Comparison of ENCODE assay signal across 26 mouse cellular contexts in genomic region chr9:89917431-89917830, GRCm38 (mm10). TPM values are rescaled to one million over a fixed set of nuclear protein-coding genes. Genes with fewer than 3 reads are reported as not detected.
A peak's percentile ranks its signal among the peaks of the same experiment; 100 is the strongest.
DNase-seq lines count a peak whose midpoint lies in the region; ATAC-seq and TF ChIP-seq lines count a peak whose summit lies in the region.
"Had no signal": no experiment of that assay in that cellular context is flagged by ENCODE, and none has a peak within 500 bp of the region (broad histone marks: within the 10 kb centered on the region; RNA-seq: fewer than 3 reads in every experiment).

No protein-coding gene starts in this region.

- TF ChIP-seq CTCF in liver, adult 2 months (IDR thresholded peaks at IDR 0.05; ENCODE audit: low read depth, low read length) = peak; percentile 40; the same call in 1 of the 2 replicates
- peak; percentile 7 to 48; a peak in 2 of 4 replicates for TF ChIP-seq CTCF in CH12.LX (conservative IDR thresholded peaks at IDR 0.05 in 1 of 2, IDR thresholded peaks at IDR 0.05 in 1 of 2; ENCODE audit: low read depth in 2 of 2, low read length in 2 of 2)

- TF ChIP-seq EP300 in CH12.LX (IDR thresholded peaks at IDR 0.05; ENCODE audit: low read length) = no peak

- ATAC-seq in liver, embryonic 11.5 days (replicated peaks; ENCODE audit: low FRiP score) = no peak
- ATAC-seq: CD4-positive, CD25-positive, alpha-beta regulatory T cell, adult 4 months; forebrain, embryonic 14.5 days; midbrain, embryonic 16.5 days had no signal

- TF ChIP-seq RAD21 in CH12.LX (IDR thresholded peaks at IDR 0.05; ENCODE audit: low read depth, low read length) = peak; percentile 27

- dilution Hi-C loops in CH12.LX (cut with MboI; ENCODE audit: extremely low pct_ligation_motif_present, extremely low pct_unique_long_range_greater_than_20kb, low sequenced_read_pairs) = no loop called here

- WGBS in liver, adult 2 months = 49% methylated on average over 1 of the region's 1 CpGs
- WGBS in liver, embryonic 11.5 days = 62% methylated on average over 1 of the region's 1 CpGs

- H3K4me2 ChIP-seq in liver, embryonic 11.5 days = no peak overlapping the region
- no peak overlapping the region for H3K4me2 ChIP-seq in CH12.LX (ENCODE audit: insufficient read depth, low read depth, poor library complexity, severe bottlenecking)
- H3K4me2 ChIP-seq: embryonic facial prominence, embryonic 15.5 days; hindbrain, embryonic 15.5 days; limb, embryonic 12.5 days had no signal

- no peak overlapping the region for H3K4me3 ChIP-seq in liver, adult 2 months (ENCODE audit: insufficient read depth, low read depth, low read length)
- H3K4me3 ChIP-seq in liver, embryonic 11.5 days (ENCODE audit: low read depth, low read length) = no peak overlapping the region
- H3K4me3 ChIP-seq in CH12.LX (replicated peaks in 1 of 3; ENCODE audit: low read depth in 2 of 3, low read length in 2 of 3, poor library complexity in 1 of 3) = no peak overlapping the region
- H3K4me3 ChIP-seq: embryonic facial prominence, embryonic 15.5 days; gastrocnemius, adult 2 months; heart, embryonic 10.5 days; hindbrain, embryonic 15.5 days; limb, embryonic 12.5 days had no signal

- H3K27ac ChIP-seq in liver, adult 2 months (replicated peaks; ENCODE audit: insufficient read depth, low read depth, low read length) = no peak overlapping the region
- no peak overlapping the region for H3K27ac ChIP-seq in liver, embryonic 11.5 days (ENCODE audit: low read depth, low read length)
- no peak overlapping the region for H3K27ac ChIP-seq in CH12.LX (ENCODE audit: insufficient read depth, low read depth)
- H3K27ac ChIP-seq: embryonic facial prominence, embryonic 15.5 days; gastrocnemius, adult 2 months; heart, embryonic 10.5 days; hindbrain, embryonic 15.5 days; limb, embryonic 12.5 days had no signal

- in situ Hi-C loops in CH12.LX (cut with MboI; ENCODE audit: low pct_ligation_motif_present, low pct_unique_long_range_greater_than_20kb, low sequenced_read_pairs) = loop anchor here (10.0 kb wide), 1 partner anchor 53 kb away; no protein-coding TSS in a partner anchor

- no peaks in the 10 kb centered on the region for H3K36me3 ChIP-seq in liver, adult 2 months (ENCODE audit: control insufficient read depth, insufficient read depth, low read length)
- H3K36me3 ChIP-seq in liver, embryonic 11.5 days (ENCODE audit: control insufficient read depth, insufficient read depth, low read length) = no peaks in the 10 kb centered on the region
- no peaks in the 10 kb centered on the region for H3K36me3 ChIP-seq in CH12.LX (replicated peaks in 1 of 2; ENCODE audit: control insufficient read depth in 1 of 2, insufficient read depth in 1 of 2, low read length in 1 of 2)
- no peaks in the 10 kb centered on the region for H3K36me3 ChIP-seq in splenic B cell, adult 2 months (ENCODE audit: control insufficient read depth, insufficient read depth, low read length, poor library complexity, severe bottlenecking)
- H3K36me3 ChIP-seq: embryonic facial prominence, embryonic 15.5 days; heart, embryonic 10.5 days; hindbrain, embryonic 15.5 days; limb, embryonic 12.5 days had no signal

- no peaks in the 10 kb centered on the region for H3K27me3 ChIP-seq in liver, adult 2 months (ENCODE audit: control insufficient read depth, insufficient read depth, low read length)
- peaks cover 5% of the 10 kb centered on the region; the same call in 1 of the 2 replicates for H3K27me3 ChIP-seq in liver, embryonic 11.5 days (replicated peaks; ENCODE audit: control insufficient read depth, insufficient read depth, low read length)
- H3K27me3 ChIP-seq in CH12.LX (replicated peaks) = peaks cover 6% of the 10 kb centered on the region
- H3K27me3 ChIP-seq in splenic B cell, adult 2 months (ENCODE audit: control insufficient read depth, insufficient read depth, low read length, poor library complexity, severe bottlenecking) = no peaks in the 10 kb centered on the region

- no peaks in the 10 kb centered on the region for H3K9me3 ChIP-seq in liver, embryonic 11.5 days (ENCODE audit: control insufficient read depth, low read length)
- H3K9me3 ChIP-seq in CH12.LX (replicated peaks; ENCODE audit: low read length) = no peaks in the 10 kb centered on the region
- H3K9me3 ChIP-seq: embryonic facial prominence, embryonic 15.5 days; heart, embryonic 10.5 days; hindbrain, embryonic 15.5 days; limb, embryonic 12.5 days had no signal

- peak; percentile 41 for DNase-seq in adrenal gland, adult 2 months
- no peak for DNase-seq in adrenal gland, postnatal 4 days (ENCODE audit: low spot score in 2 of 2)
- DNase-seq in liver, adult 2 months (ENCODE audit: extremely low read depth, low read depth, low spot score) = peak; percentile 86
- DNase-seq in liver, embryonic 11.5 days (ENCODE audit: low spot score) = no peak
- no peak for DNase-seq in CH12.LX (ENCODE audit: extremely low read depth)
- peak; percentile 30 for DNase-seq in splenic B cell, adult 2 months (ENCODE audit: low read depth, low spot score)
- DNase-seq in cerebellum, postnatal 14 days = no peak
- DNase-seq: adrenal gland, postnatal 14 days; cerebellum, adult 8-10 months; gastrocnemius, adult 2 months; kidney, adult 9 months; kidney, postnatal 14 days; lung, postnatal 36 days; right cerebral cortex, adult 18-20 months; right cerebral cortex, postnatal 4 days; thymus, adult 2 months; thymus, postnatal 4 days had no signal

- TF ChIP-seq POLR2A in liver, adult 2 months (IDR thresholded peaks at IDR 0.05; ENCODE audit: extremely low read depth, insufficient read depth, low read length) = no peak
- no peak for TF ChIP-seq POLR2A in CH12.LX (IDR thresholded peaks at IDR 0.05; ENCODE audit: low read depth, low read length)

- no peak overlapping the region for H3K9ac ChIP-seq in liver, adult 2 months (ENCODE audit: low read depth, low read length)
- H3K9ac ChIP-seq in liver, embryonic 11.5 days (ENCODE audit: low read depth, low read length) = no peak overlapping the region
- H3K9ac ChIP-seq in CH12.LX (ENCODE audit: insufficient read depth, low read depth) = no peak overlapping the region
- H3K9ac ChIP-seq: embryonic facial prominence, embryonic 15.5 days; hindbrain, embryonic 15.5 days; limb, embryonic 12.5 days had no signal

- no peaks in the 10 kb centered on the region for H3K79me2 ChIP-seq in liver, adult 2 months (ENCODE audit: control insufficient read depth, insufficient read depth, low read length)
- H3K79me2 ChIP-seq in CH12.LX (replicated peaks; ENCODE audit: control insufficient read depth, extremely low read depth, insufficient read depth, poor library complexity, severe bottlenecking) = no peaks in the 10 kb centered on the region

- H3K4me1 ChIP-seq in liver, adult 2 months (ENCODE audit: control insufficient read depth, insufficient read depth, low read length) = no peaks in the 10 kb centered on the region
- H3K4me1 ChIP-seq in liver, embryonic 11.5 days (replicated peaks; ENCODE audit: control insufficient read depth, insufficient read depth, low read length) = no peaks in the 10 kb centered on the region
- peaks cover 0 to 7% of the 10 kb centered on the region in 2 experiments; a peak in 2 of 4 replicates for H3K4me1 ChIP-seq in CH12.LX (ENCODE audit: control insufficient read depth in 1 of 2, insufficient read depth in 2 of 2)
- H3K4me1 ChIP-seq: embryonic facial prominence, embryonic 15.5 days; hindbrain, embryonic 15.5 days had no signal

TF ChIP-seq in CH12.LX, 34 proteins besides CTCF, POLR2A, EP300 and RAD21:
- TF ChIP-seq RCOR1 (conservative IDR thresholded peaks at IDR 0.05; ENCODE audit: low read depth, low read length) (no peak), SMC3 (IDR thresholded peaks at IDR 0.05; ENCODE audit: low read depth, low read length) (no peak; the same call in 1 of the 2 replicates), ELF1 (IDR thresholded peaks at IDR 0.05; ENCODE audit: low read depth, low read length) (no peak), PAX5 (IDR thresholded peaks at IDR 0.05; ENCODE audit: low read length) (no peak), ETS1 (conservative IDR thresholded peaks at IDR 0.05; ENCODE audit: low read depth, low read length) (no peak), MXI1 (IDR thresholded peaks at IDR 0.05; ENCODE audit: low read depth, low read length) (no peak), IRF4 (IDR thresholded peaks at IDR 0.05; ENCODE audit: low read depth, low read length) (no peak), KAT2A (IDR thresholded peaks at IDR 0.05; ENCODE audit: insufficient replicate concordance, low read length) (no peak), MEF2A (IDR thresholded peaks at IDR 0.05; ENCODE audit: borderline replicate concordance, low read depth, low read length) (no peak), CHD1 (IDR thresholded peaks at IDR 0.05; ENCODE audit: low read depth, low read length) (no peak), USF2 (conservative IDR thresholded peaks at IDR 0.05; ENCODE audit: low read depth, low read length) (no peak), CHD2 (IDR thresholded peaks at IDR 0.05; ENCODE audit: low read length) (no peak), BHLHE40 (IDR thresholded peaks at IDR 0.05; ENCODE audit: low read depth, low read length) (no peak), SIN3A (IDR thresholded peaks at IDR 0.05; ENCODE audit: low read length) (no peak), GABPA (IDR thresholded peaks at IDR 0.05; ENCODE audit: insufficient replicate concordance, low read depth, low read length) (no peak), MAX (IDR thresholded peaks at IDR 0.05; ENCODE audit: low read length) (no peak), ZNF384 (IDR thresholded peaks at IDR 0.05; ENCODE audit: low read depth, low read length) (no peak)

RNA-seq across cellular contexts. Expression of gene Rasgrf1, which starts 7.7 kb away (rescaled TPM):
- total RNA-seq in adrenal gland, adult 2 months (2021) = 10 to 100 TPM; 12.1 to 30.9 TPM
- polyA plus RNA-seq in adrenal gland, adult 2 months (2012; rRNA removed) = 7.6 and 10.1 TPM in 2 replicates
- total RNA-seq in adrenal gland, postnatal 4 days (2021) = 1 to 10 TPM; 1.3 to 1.7 TPM
- total RNA-seq in liver, adult 2 months (2014; rRNA removed) = 0.07 and 0.09 TPM in 2 replicates
- not detected in 2 replicates for polyA plus RNA-seq in liver, adult 2 months (2012; rRNA removed)
- not detected in 2 replicates for polyA plus RNA-seq in liver, embryonic 11.5 days (2014; fragmentation: Nextera tagmentation; extraction: Ambion mirVana)
- total RNA-seq in CH12.LX (2012; rRNA removed) (not detected in 2 replicates), CH12.LX (2014; rRNA removed) (not detected in 2 replicates)
- polyA plus RNA-seq in CH12.LX (2012; ENCODE audit: insufficient read length, low read depth) = not detected in 2 replicates
- total RNA-seq: common myeloid progenitor, adult 5-6 weeks; gastrocnemius, adult 2 months; hematopoietic stem cell, adult 5-6 weeks had no signal

Comparison
In these comparisons a context has a peak if more than half of its experiments do, and no peak if none do; other contexts are left out.
1. DNase-seq: peak in adrenal gland, adult 2 months (single experiment), liver, adult 2 months (single experiment) and splenic B cell, adult 2 months (single experiment); none in adrenal gland, postnatal 4 days (0 of 2), liver, embryonic 11.5 days (single experiment), CH12.LX (single experiment) and cerebellum, postnatal 14 days (0 of 2).
2. RNA of gene Rasgrf1, which starts 7.7 kb away (total RNA-seq): 12.1 to 30.9 TPM in adrenal gland, adult 2 months; 1.3 to 1.7 TPM in adrenal gland, postnatal 4 days, 0.07 to 0.09 TPM in liver, adult 2 months and not detected in CH12.LX; every median in the first group is over 4 times any median in the second.